Mouse (Mus musculus) ES-E14 (cell line): ENCODE data around the gene Phf11d. TPM values are rescaled to one million over a fixed set of nuclear protein-coding genes. Genes with fewer than 3 reads are reported as not detected.
"Not testable (repeated sequence)": the region's sequence is repeated elsewhere in the genome, so short reads cannot be mapped to it uniquely, and the experiment has no call there.

ENCODE experiments used
- DNase-seq: peaks from one replicate; pipeline ENCODE4 v3.0.0-alpha.2; 2013; ENCODE audit warnings: low read depth, low spot score
- H3K27ac ChIP-seq: 2 replicates; pipeline ENCODE4 v1.5.1; 2012; ENCODE audit warnings: low read depth, mild to moderate bottlenecking, low read length, moderate library complexity, mixed read lengths; ENCODE audit not compliant: poor library complexity, insufficient read depth, severe bottlenecking
- H3K36me3 ChIP-seq: 2 replicates; pipeline ENCODE4 v1.6.1; 2012; ENCODE audit warnings: mild to moderate bottlenecking, low read length, moderate library complexity, mixed read lengths; ENCODE audit not compliant: control insufficient read depth, poor library complexity, insufficient read depth, severe bottlenecking
- H3K4me1 ChIP-seq, 2 experiments: fragments of 150-350 bp in 1 of 2; sonication (generic) in 1 of 2; 2 replicates each; pipeline ENCODE4 v1.6.1; 2012; ENCODE audit warnings: low read length in 2 of 2, mild to moderate bottlenecking in 1 of 2, mixed read lengths in 1 of 2; ENCODE audit not compliant: control insufficient read depth in 2 of 2, insufficient read depth in 2 of 2, poor library complexity in 1 of 2
- H3K4me3 ChIP-seq, 2 experiments: fragments of 150-350 bp in 1 of 2; sonication (generic) in 1 of 2; 2 replicates each; pipeline ENCODE4 v1.5.1; 2012; ENCODE audit warnings: low read length in 2 of 2, low read depth in 1 of 2, mild to moderate bottlenecking in 1 of 2, mixed read lengths in 1 of 2; ENCODE audit not compliant: insufficient read depth in 1 of 2, poor library complexity in 1 of 2, severe bottlenecking in 1 of 2
- H3K9ac ChIP-seq: 2 replicates; pipeline ENCODE4 v1.6.1; 2012; ENCODE audit warnings: low read depth, mild to moderate bottlenecking, low read length, mixed read lengths; ENCODE audit not compliant: poor library complexity, insufficient read depth, severe bottlenecking
- H3K9me3 ChIP-seq: fragments of 150-350 bp; sonication (generic); 2 replicates; pipeline ENCODE4 v1.6.1; 2012; ENCODE audit warnings: low read depth, mild to moderate bottlenecking, low read length; ENCODE audit not compliant: control insufficient read depth, insufficient read depth
- CHD2 ChIP-seq: IDR thresholded peaks from 2 replicates; pipeline ENCODE4 v1.6.1; 2014; ENCODE audit warnings: mild to moderate bottlenecking, low read depth, low read length, inconsistent platforms
- HCFC1 ChIP-seq: IDR thresholded peaks from 2 replicates; pipeline ENCODE4 v1.6.1; 2012; ENCODE audit warnings: low read length, inconsistent platforms, borderline replicate concordance; ENCODE audit not compliant: insufficient read depth
- MAFK ChIP-seq: IDR thresholded peaks from 2 replicates; pipeline ENCODE4 v1.6.1; 2014; ENCODE audit warnings: mild to moderate bottlenecking, low read depth, low read length, inconsistent platforms; ENCODE audit not compliant: insufficient read depth
- ZC3H11A ChIP-seq: IDR thresholded peaks from 2 replicates; pipeline ENCODE4 v1.6.1; 2012; ENCODE audit warnings: low read depth, mild to moderate bottlenecking, inconsistent platforms, low read length, borderline replicate concordance
- ZNF384 ChIP-seq: IDR thresholded peaks from 2 replicates; pipeline ENCODE4 v1.6.1; 2012; ENCODE audit warnings: low read depth, low read length, inconsistent platforms
- in situ Hi-C, 2 experiments: fragments of 600-800 bp; cut with MboI; formaldehyde crosslinking; loops; one replicate each; pipeline ENCODE4 v1.15.1; 2025; ENCODE audit warnings: low sequenced_read_pairs in 2 of 2, inconsistent platforms in 1 of 2; ENCODE audit not compliant: unreplicated experiment in 2 of 2
- total RNA-seq: library from RNA; depleted of rRNA; stranded (reverse); fragments of 300-350 nt; gene quantifications from 2 replicates; pipeline ENCODE4 v1.2.3, GENCODE M21; 2012; rRNA removed

Phf11d gene
- total RNA-seq, 1 experiment: 21.1 TPM

GRCm38 (mm10) chr14:59339541-59339940, 25.7 kb downstream of the Phf11d start:
- Histone ChIP-seq H3K27ac (no peak overlapping the region), H3K9ac (no peak overlapping the region), H3K4me3 (no peak overlapping the region), H3K4me1 (no peaks in the 10 kb centered on the region), H3K9me3 (no peaks in the 10 kb centered on the region), H3K36me3 (no peaks in the 10 kb centered on the region)
- no peak for DNase-seq
- in situ Hi-C loops: no loop called here
- no peak for TF ChIP-seq ZNF384
- TF ChIP-seq CHD2: no peak
- TF ChIP-seq ZC3H11A: no peak
- TF ChIP-seq HCFC1: no peak
- TF ChIP-seq MAFK: no peak

GRCm38 (mm10) chr14:59336056-59336455, 29.2 kb downstream of the Phf11d start:
- H3K4me3 ChIP-seq, H3K9me3 ChIP-seq, H3K36me3 ChIP-seq, H3K27ac ChIP-seq, H3K9ac ChIP-seq, H3K4me1 ChIP-seq, in situ Hi-C loops, DNase-seq: not testable (repeated sequence)

GRCm38 (mm10) chr14:59330499-59330898, 34.8 kb downstream of the Phf11d start:
- in situ Hi-C loops, H3K4me1 ChIP-seq, H3K36me3 ChIP-seq, H3K9me3 ChIP-seq, DNase-seq, H3K9ac ChIP-seq, H3K4me3 ChIP-seq, H3K27ac ChIP-seq: not testable (repeated sequence)

- in situ Hi-C loops, DNase-seq, H3K4me1 ChIP-seq: not testable (repeated sequence)
Observed at GRCm38 (mm10) chr14:59319970-59320369, 45.3 kb downstream of the Phf11d start.

GRCm38 (mm10) chr14:59319036-59319435, 46.2 kb downstream of the Phf11d start:
- in situ Hi-C loops: not testable (repeated sequence)

More at GRCm38 (mm10) chr14:59319970-59320369, 45.3 kb downstream of the Phf11d start:
- not testable (repeated sequence) for H3K9me3 ChIP-seq, H3K9ac ChIP-seq, H3K36me3 ChIP-seq, H3K4me3 ChIP-seq, H3K27ac ChIP-seq

More at GRCm38 (mm10) chr14:59319036-59319435, 46.2 kb downstream of the Phf11d start:
- not testable (repeated sequence) for DNase-seq, H3K9me3 ChIP-seq, H3K9ac ChIP-seq, H3K27ac ChIP-seq, H3K4me1 ChIP-seq, H3K4me3 ChIP-seq, H3K36me3 ChIP-seq

Other genes starting within 250 kb of the Phf11d start
- gene 1700129C05Rik, start 222.6 kb downstream of the Phf11d start, total RNA-seq: not detected in 2 replicates
- not detected in 2 replicates for gene Gm5142, start 186.7 kb downstream of the Phf11d start, total RNA-seq
- 18.5 and 42.8 TPM in 2 replicates for gene Rcbtb1, start 164.3 kb downstream of the Phf11d start, total RNA-seq
- not detected in 2 replicates for gene Gm6904, start 105.3 kb downstream of the Phf11d start, total RNA-seq
- 0.69 and 0.76 TPM in 2 replicates for gene Phf11a, start 67.9 kb downstream of the Phf11d start, total RNA-seq
- gene Phf11b, start 24.1 kb downstream of the Phf11d start, total RNA-seq: 0.18 TPM in 1 of 2 replicates, not detected in the other
- 1.0 and 1.1 TPM in 2 replicates for gene Phf11c, start 29.9 kb upstream of the Phf11d start, total RNA-seq
- gene Setdb2, start 75.4 kb upstream of the Phf11d start, total RNA-seq: 7.9 and 16.7 TPM in 2 replicates
- gene Cab39l, start 75.5 kb upstream of the Phf11d start, total RNA-seq: 5.8 and 8.1 TPM in 2 replicates
- gene Cdadc1, start 232.5 kb upstream of the Phf11d start, total RNA-seq: 6.7 and 16.0 TPM in 2 replicates